Mouse (Mus musculus) neutrophil, adult 5-6 weeks (primary cell): ENCODE measurements around the gene Cmtm5. TPM values are rescaled to one million over a fixed set of nuclear protein-coding genes. Genes with fewer than 3 reads are reported as not detected.
"Not testable (repeated sequence)": the region's sequence is repeated elsewhere in the genome, so short reads cannot be mapped to it uniquely, and the experiment has no call there.

Experiments used
- ATAC-seq: fragments of 151-379, 151-347 bp; 2 replicates; pipeline ENCODE4 v1.8.0; 2017; ENCODE audit warnings: mild to moderate bottlenecking, moderate TSS enrichment; ENCODE audit not compliant: insufficient number of reproducible peaks, poor library complexity, low FRiP score, severe bottlenecking; ENCODE audit errors: extremely low read depth
- total RNA-seq: library from RNA; stranded (forward); fragments of 200-1000 nt; gene quantifications from 2 replicates; pipeline ENCODE4 v1.2.3, GENCODE M21; 2017

Cmtm5 gene
- total RNA-seq, 1 experiment from 2014 or later, result not detected

- no peak for ATAC-seq
These were observed 17.7 kb downstream of the Cmtm5 start for GRCm38 (mm10) chr14:54953664-54954206.

- ATAC-seq, result no peak
These were observed 18.4 kb downstream of the Cmtm5 start for GRCm38 (mm10) chr14:54954474-54954873.

- ATAC-seq, result no peak
These were observed 19.4 kb downstream of the Cmtm5 start for GRCm38 (mm10) chr14:54955481-54955880.

GRCm38 (mm10) chr14:54956533-54956932, 20.5 kb downstream of the Cmtm5 start:
- ATAC-seq, result no peak

- no peak for ATAC-seq
These were observed 22.4 kb downstream of the Cmtm5 start for GRCm38 (mm10) chr14:54958503-54958902.

GRCm38 (mm10) chr14:54959197-54959596, 23.1 kb downstream of the Cmtm5 start:
- ATAC-seq, result no peak

GRCm38 (mm10) chr14:54959853-54960613, 24.0 kb downstream of the Cmtm5 start:
- not testable (repeated sequence) for ATAC-seq

GRCm38 (mm10) chr14:54960769-54961168, 24.7 kb downstream of the Cmtm5 start:
- no peak for ATAC-seq

- no peak for ATAC-seq
These were observed 25.4 kb downstream of the Cmtm5 start for GRCm38 (mm10) chr14:54961487-54961886.

- no peak for ATAC-seq
These were observed 26.7 kb downstream of the Cmtm5 start for GRCm38 (mm10) chr14:54962714-54963113.

GRCm38 (mm10) chr14:54963727-54964126, 27.7 kb downstream of the Cmtm5 start:
- ATAC-seq, result no peak

- ATAC-seq, result no peak
These were observed 29.0 kb downstream of the Cmtm5 start for GRCm38 (mm10) chr14:54965044-54965443.

GRCm38 (mm10) chr14:54965631-54966030, 29.6 kb downstream of the Cmtm5 start:
- no peak for ATAC-seq

- ATAC-seq, result no peak
These were observed 30.4 kb downstream of the Cmtm5 start, which contains the start of gene Myh6 for GRCm38 (mm10) chr14:54966320-54966977. Myh6 (minus strand) TSS chr14:54966927.

- ATAC-seq, result no peak
These were observed 31.8 kb downstream of the Cmtm5 start for GRCm38 (mm10) chr14:54967874-54968273.

GRCm38 (mm10) chr14:54968344-54968743, 32.3 kb downstream of the Cmtm5 start:
- no peak for ATAC-seq

GRCm38 (mm10) chr14:54972786-54973185, 36.7 kb downstream of the Cmtm5 start:
- not testable (repeated sequence) for ATAC-seq

GRCm38 (mm10) chr14:54974068-54974791, 38.2 kb downstream of the Cmtm5 start:
- ATAC-seq, result no peak

GRCm38 (mm10) chr14:54976633-54977032, 40.6 kb downstream of the Cmtm5 start, which contains the start of gene Gm17428:
Gm17428 (plus strand) TSS chr14:54976933.
- no peak for ATAC-seq
